Mouse (Mus musculus) lung, postnatal 0 days (tissue): ENCODE results near the gene Gm20388.
"Not testable (repeated sequence)": the region's sequence is repeated elsewhere in the genome, so short reads cannot be mapped to it uniquely, and the experiment has no call there.

ENCODE experiments used
- CTCF ChIP-seq: IDR thresholded peaks from 2 replicates; pipeline ENCODE4 v1.5.1; 2016; ENCODE audit warnings: antibody characterized with exemption, mild to moderate bottlenecking
- EP300 ChIP-seq: IDR thresholded peaks from 2 replicates; pipeline ENCODE4 v1.6.1; 2016; ENCODE audit warnings: antibody characterized with exemption, mild to moderate bottlenecking, control low read depth

- not testable (repeated sequence) for TF ChIP-seq CTCF, EP300
These were observed 2662.5 kb downstream of the Gm20388 start for GRCm38 (mm10) chr8:122573176-122573575.
